Mouse (Mus musculus) urinary bladder, postnatal 14 days (tissue): Measurements from ENCODE around the gene Tmem222.

Experiments used
- DNase-seq: peaks from one replicate; pipeline ENCODE4 v3.0.0; 2021; ENCODE audit warnings: low spot score

The Tmem222 gene

GRCm38 (mm10) chr4:133285299-133285698 lies 7.7 kb upstream of the Tmem222 start:
- DNase-seq = no peak

DNA sequence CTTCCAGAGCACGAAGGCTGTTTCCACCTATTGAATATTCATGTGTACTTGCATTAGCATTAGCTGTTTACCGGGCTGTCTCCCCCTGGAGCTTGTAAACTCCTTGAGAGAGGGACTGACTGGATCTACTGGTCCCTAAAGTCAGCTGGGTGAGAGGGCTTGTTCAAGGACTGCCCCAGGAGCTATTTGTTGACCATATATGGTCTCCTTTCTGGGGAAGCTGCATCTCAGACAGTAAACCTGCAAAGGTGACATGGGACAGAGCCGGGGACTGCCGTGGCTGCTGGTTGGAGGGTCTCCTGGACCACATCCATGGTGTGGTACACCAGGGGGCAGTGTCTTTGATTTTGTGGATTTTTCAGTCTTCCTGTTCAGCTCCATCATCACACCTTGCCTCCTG lies 5.1 kb upstream of the Tmem222 start:
- no peak for DNase-seq

DNA sequence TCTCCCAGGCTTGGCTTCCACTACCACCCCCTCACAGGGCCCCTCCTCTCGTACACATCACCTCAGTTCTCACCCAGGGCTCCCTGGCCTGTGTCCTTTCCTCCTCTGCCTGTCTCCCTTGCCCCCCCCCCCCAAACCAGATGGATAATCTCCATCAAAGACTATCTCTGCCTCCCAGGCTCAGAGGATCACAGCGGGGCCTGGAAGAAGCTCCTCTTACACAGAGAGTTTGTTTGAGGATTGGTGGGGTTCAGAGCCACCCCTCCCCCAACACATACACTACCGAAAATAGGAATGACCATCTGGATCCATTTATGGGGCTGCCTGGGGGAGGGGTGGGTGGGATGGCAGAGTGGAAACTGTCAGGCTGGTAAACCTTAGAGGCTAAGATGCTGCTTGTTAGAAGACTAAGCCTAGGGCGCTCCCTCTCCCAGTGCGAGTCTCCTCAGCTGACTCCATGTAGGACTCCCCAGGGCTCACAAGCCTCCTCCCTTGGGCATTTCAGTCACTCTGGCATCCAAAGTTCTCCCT lies 4.4 kb upstream of the Tmem222 start:
- DNase-seq = no peak

DNA sequence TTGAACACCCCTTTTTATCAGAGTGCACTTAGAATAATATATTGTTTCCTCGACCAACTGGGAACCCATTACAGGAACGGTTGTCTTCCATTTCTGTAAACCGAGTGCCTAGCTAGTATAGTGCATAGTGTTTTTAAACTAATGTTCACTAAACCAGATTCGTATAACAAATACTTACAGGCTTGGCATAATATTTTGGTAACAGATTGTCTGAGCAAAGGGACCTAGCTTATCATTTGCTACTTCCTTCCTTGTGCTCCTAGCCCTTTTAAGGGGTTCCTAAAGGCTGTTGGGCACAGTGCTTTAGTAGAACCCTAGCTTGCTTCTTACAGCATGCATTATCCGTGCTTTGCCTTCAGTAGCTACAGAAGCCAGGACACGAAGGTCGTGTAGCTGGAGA lies 3.9 kb upstream of the Tmem222 start:
- DNase-seq = no peak

DNA sequence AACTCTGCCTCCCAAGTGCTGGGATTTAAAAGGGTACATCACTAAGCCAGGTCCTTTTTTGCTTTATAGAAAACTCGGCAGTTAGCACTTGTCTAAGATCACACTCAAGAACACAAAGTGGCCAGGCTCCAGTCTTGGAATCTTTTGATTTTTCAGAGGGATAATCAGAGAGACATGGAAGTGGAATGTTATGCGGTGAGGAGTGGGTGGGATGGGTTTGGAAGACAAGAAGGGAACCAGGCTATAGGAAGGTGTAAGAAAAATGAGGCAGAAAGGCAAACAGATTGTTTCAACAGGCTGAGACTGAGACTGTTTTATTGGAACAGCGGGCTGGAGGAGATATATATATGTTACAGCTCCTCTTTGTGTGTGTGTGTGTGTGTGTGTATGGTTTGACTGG lies 890 bp upstream of the Tmem222 start:
- DNase-seq = no peak

GRCm38 (mm10) chr4:133278067-133278466 lies 475 bp upstream of the Tmem222 start:
- DNase-seq = no peak

DNA sequence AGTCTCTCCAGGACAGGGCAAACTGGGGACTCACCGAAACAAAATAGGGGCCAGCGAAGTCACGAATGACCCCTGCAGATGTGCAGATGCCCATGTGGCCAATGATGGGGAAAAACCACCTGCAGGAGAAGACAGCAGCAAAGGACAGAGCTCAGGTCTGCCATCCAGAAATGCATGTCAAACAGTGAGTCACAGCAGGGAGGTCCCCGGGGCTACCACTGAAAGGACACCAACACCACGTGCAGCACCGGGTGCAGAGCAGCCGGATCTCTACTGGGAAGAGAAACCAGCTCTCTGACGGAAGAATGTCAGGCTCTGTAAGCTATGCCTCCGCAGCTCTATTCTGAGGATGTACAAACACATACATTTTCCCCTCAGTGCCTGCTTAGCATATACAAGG lies 6.7 kb downstream of the Tmem222 start:
- DNase-seq = no peak

GRCm38 (mm10) chr4:133269596-133269995 lies 8.0 kb downstream of the Tmem222 start:
- DNase-seq = no peak

- no peak for DNase-seq
These were observed 8.7 kb downstream of the Tmem222 start for GRCm38 (mm10) chr4:133268931-133269330.

GRCm38 (mm10) chr4:133266248-133266880 lies 11.2 kb downstream of the Tmem222 start:
- no peak for DNase-seq

- DNase-seq = no peak
These were observed 11.8 kb downstream of the Tmem222 start for GRCm38 (mm10) chr4:133265759-133266158.

GRCm38 (mm10) chr4:133265297-133265696 lies 12.3 kb downstream of the Tmem222 start:
- no peak for DNase-seq

DNA sequence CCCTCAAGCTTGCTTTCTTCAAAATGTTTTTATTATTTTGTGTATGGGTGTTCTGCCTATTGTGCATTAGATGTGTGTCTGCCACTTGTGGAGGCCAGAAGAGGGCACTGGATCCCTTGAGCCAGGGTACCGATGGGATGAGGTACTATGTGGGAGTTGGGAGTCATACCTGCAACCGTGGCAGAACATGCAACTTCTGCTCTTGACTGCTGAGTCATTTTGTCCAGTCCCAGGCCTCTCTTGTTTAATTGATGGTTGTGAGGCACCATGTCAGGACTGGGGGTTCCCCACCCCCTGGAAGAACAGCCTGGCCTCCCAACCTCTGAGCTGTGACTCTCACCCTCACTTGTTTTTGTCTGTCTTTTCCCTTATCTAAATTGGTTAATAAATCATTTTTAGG lies 13.0 kb downstream of the Tmem222 start:
- DNase-seq = no peak

DNA sequence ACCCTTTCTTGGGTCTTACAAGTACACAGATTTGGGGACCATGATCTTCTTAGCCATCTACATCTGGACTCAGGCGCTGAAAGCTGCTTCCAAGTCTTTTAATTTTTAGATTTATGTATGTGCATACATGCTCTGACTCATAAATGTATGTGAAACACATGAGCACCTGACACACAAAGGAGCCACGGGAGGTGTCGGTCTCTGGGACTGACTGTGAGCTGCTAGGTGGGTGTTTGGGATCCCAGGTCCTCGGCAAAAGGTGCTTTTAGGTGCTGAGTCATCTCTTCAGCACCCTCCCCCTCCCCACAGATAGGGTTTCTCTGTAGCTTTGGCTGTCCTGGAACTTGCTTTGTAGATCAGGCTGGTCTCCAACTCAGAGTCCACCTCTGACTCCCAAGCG lies 13.8 kb downstream of the Tmem222 start:
- DNase-seq = no peak

DNA sequence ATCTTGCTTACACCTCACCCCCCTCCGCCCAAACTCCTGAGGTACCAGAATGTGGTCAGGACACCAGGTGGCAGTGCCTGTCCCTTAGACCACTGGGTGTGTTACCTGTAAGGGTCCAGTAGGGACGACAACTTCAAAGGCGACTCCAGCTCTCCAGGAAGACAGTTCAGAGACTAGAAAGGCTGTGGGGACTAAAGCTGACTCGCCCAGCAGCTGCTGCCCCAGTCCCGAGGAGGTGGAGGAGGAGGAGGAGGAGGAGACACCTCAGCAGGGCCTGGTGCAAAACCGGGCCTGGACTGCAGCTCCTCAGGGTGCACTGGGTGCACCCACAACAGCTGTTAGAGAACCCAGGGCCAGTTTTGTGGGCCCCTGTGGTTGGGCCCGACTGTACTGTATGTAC lies 14.7 kb downstream of the Tmem222 start, which contains the start of gene Sytl1:
TSS of gene Sytl1 (minus strand) at position 232 of the 400 bp plus-strand sequence.
- peak; percentile 56 for DNase-seq

GRCm38 (mm10) chr4:133262375-133262765 lies 15.2 kb downstream of the Tmem222 start:
- no peak for DNase-seq

- DNase-seq = peak; percentile 61
These were observed 15.8 kb downstream of the Tmem222 start for GRCm38 (mm10) chr4:133261641-133262374.

DNA sequence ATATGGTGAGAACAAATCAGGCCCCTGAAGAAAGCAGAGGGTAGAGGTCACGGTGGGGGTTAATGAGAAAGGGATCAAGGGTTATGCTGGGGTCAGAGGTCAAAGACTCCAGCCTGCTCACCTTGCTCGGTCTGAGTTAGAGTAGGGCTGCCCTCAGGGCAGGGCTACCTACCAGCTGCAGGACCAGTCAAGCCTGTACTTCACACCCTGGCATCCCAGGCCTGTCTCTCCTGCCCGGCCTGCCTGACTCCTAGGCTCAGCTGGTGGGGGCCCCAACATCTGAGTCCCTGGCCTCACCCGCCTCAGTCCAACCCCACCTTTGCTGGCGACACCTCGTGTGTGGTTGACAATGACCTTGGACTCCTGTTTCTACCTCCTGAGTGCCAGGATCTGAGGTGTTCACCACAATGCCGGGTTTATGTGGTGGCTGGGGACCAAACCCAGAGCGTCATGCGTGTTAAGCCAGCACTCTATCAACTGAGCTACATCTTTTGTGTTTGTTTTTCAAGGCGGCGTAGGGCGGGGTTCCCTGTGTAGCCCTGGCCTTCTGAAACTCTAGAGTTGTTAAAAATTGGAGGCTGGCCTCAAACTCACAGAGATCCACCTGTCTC lies 19.7 kb downstream of the Tmem222 start:
- DNase-seq = peak; percentile 72

- DNase-seq = peak; percentile 63
These were observed 20.4 kb downstream of the Tmem222 start for GRCm38 (mm10) chr4:133257230-133257629.

DNA sequence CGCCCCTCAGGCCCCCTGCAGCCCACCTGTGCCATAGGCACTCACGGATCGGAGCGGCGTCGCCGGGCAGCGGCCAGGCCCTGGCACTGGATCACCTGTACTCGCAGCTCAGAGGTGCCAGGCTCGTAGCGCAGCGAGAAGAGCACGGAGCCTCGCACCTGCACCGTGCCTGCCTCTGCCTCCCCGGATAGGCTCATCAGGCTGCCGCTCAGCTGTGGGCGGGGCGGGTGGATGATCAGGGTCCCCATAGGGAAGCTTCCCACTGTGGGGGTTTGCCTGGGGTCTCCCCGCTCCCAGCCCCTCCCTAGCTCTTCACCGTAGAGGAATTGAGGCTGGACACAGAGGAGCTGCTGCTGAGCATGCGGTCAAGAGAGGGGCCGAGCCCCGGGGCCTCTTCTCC lies 20.8 kb downstream of the Tmem222 start:
- no peak for DNase-seq

- no peak for DNase-seq
These were observed 22.2 kb downstream of the Tmem222 start for GRCm38 (mm10) chr4:133255392-133255791.

DNA sequence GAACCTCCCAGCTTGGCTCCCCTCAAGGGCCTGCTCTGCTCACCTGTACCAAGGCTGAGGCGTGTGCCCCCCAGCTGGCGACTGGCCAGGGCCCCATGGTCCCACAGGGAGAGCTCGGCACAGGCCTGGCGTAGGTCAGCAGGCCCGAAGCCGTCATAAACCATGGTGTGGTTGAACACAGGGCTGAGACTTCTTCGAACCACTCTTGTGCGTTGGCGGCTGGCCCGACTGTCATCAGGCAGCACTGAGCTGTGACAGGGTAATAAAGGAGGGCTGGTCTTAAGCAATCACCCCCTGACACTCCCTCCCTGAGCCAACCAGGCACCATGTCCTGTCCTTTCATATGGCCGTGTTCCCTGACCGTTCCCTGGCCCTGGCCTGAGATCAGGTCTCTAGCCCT lies 24.2 kb downstream of the Tmem222 start:
- no peak for DNase-seq

GRCm38 (mm10) chr4:133252089-133252488 lies 25.5 kb downstream of the Tmem222 start:
- DNase-seq = no peak
